Mouse (Mus musculus) intestine, embryonic 15.5 days (tissue): ENCODE results near the gene B430306N03Rik. TPM values are rescaled to one million over a fixed set of nuclear protein-coding genes. Genes with fewer than 3 reads are reported as not detected.

ENCODE experiments used
- ATAC-seq: fragments of 200-750 bp; cut with Nextera tagmentation; 2 replicates; pipeline ENCODE4 v1.8.0; 2017; ENCODE audit warnings: moderate TSS enrichment, moderate library complexity
- H3K27ac ChIP-seq: fragments of 300-500 bp; sonication (generic); 2 replicates; pipeline ENCODE4 v1.5.1; 2015; ENCODE audit warnings: mild to moderate bottlenecking, inconsistent platforms
- H3K27me3 ChIP-seq: fragments of 300-500 bp; sonication (generic); replicated peaks from 2 replicates; pipeline ENCODE4 v1.6.1; 2015; ENCODE audit warnings: inconsistent platforms
- H3K36me3 ChIP-seq: fragments of 300-500 bp; sonication (generic); 2 replicates; pipeline ENCODE4 v1.6.1; 2015; ENCODE audit warnings: inconsistent platforms
- H3K4me1 ChIP-seq: fragments of 300-500 bp; sonication (generic); replicated peaks from 2 replicates; pipeline ENCODE4 v1.6.1; 2015; ENCODE audit warnings: inconsistent platforms
- H3K4me2 ChIP-seq: fragments of 300-500 bp; sonication (generic); replicated peaks from 2 replicates; pipeline ENCODE4 v1.6.1; 2015; ENCODE audit warnings: mild to moderate bottlenecking, inconsistent platforms
- H3K4me3 ChIP-seq: fragments of 300-500 bp; sonication (generic); replicated peaks from 2 replicates; pipeline ENCODE4 v1.5.1; 2015; ENCODE audit warnings: inconsistent platforms
- H3K9ac ChIP-seq: fragments of 300-500 bp; sonication (generic); 2 replicates; pipeline ENCODE4 v1.6.1; 2015; ENCODE audit warnings: inconsistent platforms
- H3K9me3 ChIP-seq: fragments of 300-500 bp; sonication (generic); 2 replicates; pipeline ENCODE4 v1.6.1; 2016; ENCODE audit warnings: inconsistent platforms
- WGBS: fragments of 180-500 bp; shearing (Covaris S2); methylation state at CpG from one replicate; pipeline ENCODE4 v1.1.7; 2015; 5-methylcytosine and 5-hydroxymethylcytosine counted together
- polyA plus RNA-seq: library from polyadenylated mRNA; unstranded; fragments of >200 nt; fragmentation: Nextera tagmentation; extraction: Ambion mirVana; gene quantifications from 2 replicates; pipeline ENCODE4 v1.2.1, GENCODE M21; 2015

The B430306N03Rik gene
- polyA plus RNA-seq, 1 experiment from 2014 or later = 0.28 TPM

- Histone ChIP-seq H3K27me3 (no peaks in the 10 kb centered on the region), H3K27ac (no peak overlapping the region), H3K9me3 (no peaks in the 10 kb centered on the region), H3K9ac (no peak overlapping the region), H3K4me3 (no peak overlapping the region), H3K36me3 (no peaks in the 10 kb centered on the region), H3K4me1 (no peaks in the 10 kb centered on the region), H3K4me2 (no peak overlapping the region)
- WGBS = 74% methylated on average over 9 of the region's 9 CpGs
- no peak for ATAC-seq
Observed at GRCm38 (mm10) chr17:48365511-48366155, 49.7 kb downstream of the B430306N03Rik start.

GRCm38 (mm10) chr17:48366806-48367205 lies 50.9 kb downstream of the B430306N03Rik start:
- WGBS = 63% methylated on average over 5 of the region's 5 CpGs
- Histone ChIP-seq H3K4me1 (no peaks in the 10 kb centered on the region), H3K4me3 (no peak overlapping the region), H3K27me3 (no peaks in the 10 kb centered on the region), H3K36me3 (no peaks in the 10 kb centered on the region), H3K9ac (no peak overlapping the region), H3K9me3 (no peaks in the 10 kb centered on the region), H3K4me2 (no peak overlapping the region), H3K27ac (no peak overlapping the region)
- ATAC-seq = no peak

GRCm38 (mm10) chr17:48371621-48372020 lies 55.7 kb downstream of the B430306N03Rik start:
- H3K4me2 ChIP-seq = no peak overlapping the region
- no peak for ATAC-seq
- H3K36me3 ChIP-seq = no peaks in the 10 kb centered on the region

GRCm38 (mm10) chr17:48372987-48373386 lies 57.0 kb downstream of the B430306N03Rik start:
- H3K4me3 ChIP-seq = no peak overlapping the region
- WGBS = 68% methylated on average over 8 of the region's 8 CpGs
- H3K9ac ChIP-seq = no peak overlapping the region
- no peak overlapping the region for H3K4me2 ChIP-seq
- H3K9me3 ChIP-seq = no peaks in the 10 kb centered on the region
- no peaks in the 10 kb centered on the region for H3K4me1 ChIP-seq
- ATAC-seq = no peak
- H3K36me3 ChIP-seq = no peaks in the 10 kb centered on the region
- no peak overlapping the region for H3K27ac ChIP-seq
- no peaks in the 10 kb centered on the region for H3K27me3 ChIP-seq

More at GRCm38 (mm10) chr17:48371621-48372020, 55.7 kb downstream of the B430306N03Rik start:
- H3K27ac ChIP-seq = no peak overlapping the region
- H3K4me1 ChIP-seq = no peaks in the 10 kb centered on the region
- no peak overlapping the region for H3K4me3 ChIP-seq
- no peaks in the 10 kb centered on the region for H3K9me3 ChIP-seq
- H3K27me3 ChIP-seq = no peaks in the 10 kb centered on the region
- H3K9ac ChIP-seq = no peak overlapping the region

- no peak overlapping the region for H3K27ac ChIP-seq
- H3K9ac ChIP-seq = no peak overlapping the region
- H3K4me3 ChIP-seq = no peak overlapping the region
- no peaks in the 10 kb centered on the region for H3K36me3 ChIP-seq
- no peaks in the 10 kb centered on the region for H3K9me3 ChIP-seq
- H3K4me1 ChIP-seq = no peaks in the 10 kb centered on the region
- H3K4me2 ChIP-seq = no peak overlapping the region
- no peak for ATAC-seq
- H3K27me3 ChIP-seq = no peaks in the 10 kb centered on the region
- WGBS = 97% methylated on average over 1 of the region's 1 CpGs
Observed at GRCm38 (mm10) chr17:48376102-48376501, 60.2 kb downstream of the B430306N03Rik start.

Other genes starting within 250 kb of the B430306N03Rik start
- gene 1700067P10Rik, start 226.8 kb upstream of the B430306N03Rik start, polyA plus RNA-seq = not detected in 2 replicates
- 0.04 and 0.11 TPM in 2 replicates for gene 9830107B12Rik, start 169.9 kb upstream of the B430306N03Rik start, polyA plus RNA-seq
- 0.11 TPM in 1 of 2 replicates, not detected in the other for gene A530064D06Rik, start 148.9 kb upstream of the B430306N03Rik start, polyA plus RNA-seq
- 0.24 and 0.37 TPM in 2 replicates for gene Trem1, start 83.4 kb upstream of the B430306N03Rik start, polyA plus RNA-seq
- 0.19 and 0.23 TPM in 2 replicates for gene Trem3, start 68.4 kb upstream of the B430306N03Rik start, polyA plus RNA-seq
- 2.4 and 3.3 TPM in 2 replicates for gene Treml4, start 51.8 kb upstream of the B430306N03Rik start, polyA plus RNA-seq
- gene Treml2, start 16.6 kb upstream of the B430306N03Rik start, polyA plus RNA-seq = 0.24 and 0.37 TPM in 2 replicates
- gene Trem2, start 30.3 kb downstream of the B430306N03Rik start, polyA plus RNA-seq = 4.2 and 4.7 TPM in 2 replicates
- gene Treml1, start 43.8 kb downstream of the B430306N03Rik start, polyA plus RNA-seq = 0.44 and 0.68 TPM in 2 replicates
- 11.2 and 12.5 TPM in 2 replicates for gene Nfya, start 93.8 kb downstream of the B430306N03Rik start, polyA plus RNA-seq
- 72.8 and 73.2 TPM in 2 replicates for gene Oard1, start 93.9 kb downstream of the B430306N03Rik start, polyA plus RNA-seq
- 3.8 and 4.1 TPM in 2 replicates for gene Apobec2, start 116.8 kb downstream of the B430306N03Rik start, polyA plus RNA-seq
- 3.5 and 4.4 TPM in 2 replicates for gene Tspo2, start 135.4 kb downstream of the B430306N03Rik start, polyA plus RNA-seq
- 36.3 and 38.9 TPM in 2 replicates for gene Unc5cl, start 138.8 kb downstream of the B430306N03Rik start, polyA plus RNA-seq